Mouse (Mus musculus) E14TG2a.4 (cell line): ENCODE measurements around the gene Gm49337.

ENCODE experiments used
- CTCF ChIP-seq: conservative IDR thresholded peaks from 2 replicates; pipeline ENCODE4 v1.5.1; 2014; ENCODE audit warnings: low read length
- NANOG ChIP-seq: IDR thresholded peaks from 2 replicates; pipeline ENCODE4 v1.6.1; 2014; ENCODE audit warnings: borderline replicate concordance, low read length, mixed read lengths
- POU5F1 ChIP-seq: IDR thresholded peaks from 2 replicates; pipeline ENCODE4 v1.6.1; 2014; ENCODE audit warnings: low read length, borderline replicate concordance

- TF ChIP-seq CTCF = no peak
- no peak for TF ChIP-seq POU5F1
- no peak for TF ChIP-seq NANOG
Measured at GRCm38 (mm10) chr4:116143891-116144717, 29.1 kb upstream of the Gm49337 start.
